Mouse (Mus musculus) embryonic facial prominence, embryonic 12.5 days (tissue): ENCODE results near the gene Zfp53. TPM values are rescaled to one million over a fixed set of nuclear protein-coding genes. Genes with fewer than 3 reads are reported as not detected.
"Not testable (repeated sequence)": the region's sequence is repeated elsewhere in the genome, so short reads cannot be mapped to it uniquely, and the experiment has no call there.

Experiments
- ATAC-seq: fragments of 200-750 bp; cut with Nextera tagmentation; 2 replicates; pipeline ENCODE4 v1.8.0; 2017; ENCODE audit not compliant: insufficient number of reproducible peaks, insufficient read depth, low FRiP score, low TSS enrichment
- H3K27ac ChIP-seq: fragments of 300-500 bp; sonication (generic); 2 replicates; pipeline ENCODE4 v1.5.1; 2016; ENCODE audit warnings: mild to moderate bottlenecking
- H3K27me3 ChIP-seq: fragments of 300-500 bp; sonication (generic); 2 replicates; pipeline ENCODE4 v1.6.1; 2016; ENCODE audit warnings: mild to moderate bottlenecking, moderate library complexity
- H3K36me3 ChIP-seq: fragments of 300-500 bp; sonication (generic); 2 replicates; pipeline ENCODE4 v1.6.1; 2016; ENCODE audit warnings: mild to moderate bottlenecking
- H3K4me1 ChIP-seq: fragments of 300-500 bp; sonication (generic); 2 replicates; pipeline ENCODE4 v1.6.1; 2016
- H3K4me2 ChIP-seq: fragments of 300-500 bp; sonication (generic); replicated peaks from 2 replicates; pipeline ENCODE4 v1.6.1; 2016; ENCODE audit warnings: mild to moderate bottlenecking, moderate library complexity
- H3K4me3 ChIP-seq: fragments of 300-500 bp; sonication (generic); 2 replicates; pipeline ENCODE4 v1.5.1; 2016; ENCODE audit warnings: mild to moderate bottlenecking
- H3K9ac ChIP-seq: fragments of 300-500 bp; sonication (generic); 2 replicates; pipeline ENCODE4 v1.6.1; 2016; ENCODE audit warnings: mild to moderate bottlenecking, moderate library complexity
- H3K9me3 ChIP-seq: fragments of 300-500 bp; sonication (generic); 2 replicates; pipeline ENCODE4 v1.6.1; 2016; ENCODE audit warnings: mild to moderate bottlenecking, moderate library complexity
- WGBS: fragments of 180-500 bp; shearing (Covaris S2); methylation state at CpG from one replicate; pipeline ENCODE4 v1.1.7; 2016; 5-methylcytosine and 5-hydroxymethylcytosine counted together
- polyA plus RNA-seq: library from polyadenylated mRNA; unstranded; fragments of >200 nt; fragmentation: Nextera tagmentation; extraction: Ambion mirVana; gene quantifications from 2 replicates; pipeline ENCODE4 v1.2.1, GENCODE M21; 2016

The Zfp53 gene
- polyA plus RNA-seq, 1 experiment from 2014 or later, result 11.5 TPM

DNA sequence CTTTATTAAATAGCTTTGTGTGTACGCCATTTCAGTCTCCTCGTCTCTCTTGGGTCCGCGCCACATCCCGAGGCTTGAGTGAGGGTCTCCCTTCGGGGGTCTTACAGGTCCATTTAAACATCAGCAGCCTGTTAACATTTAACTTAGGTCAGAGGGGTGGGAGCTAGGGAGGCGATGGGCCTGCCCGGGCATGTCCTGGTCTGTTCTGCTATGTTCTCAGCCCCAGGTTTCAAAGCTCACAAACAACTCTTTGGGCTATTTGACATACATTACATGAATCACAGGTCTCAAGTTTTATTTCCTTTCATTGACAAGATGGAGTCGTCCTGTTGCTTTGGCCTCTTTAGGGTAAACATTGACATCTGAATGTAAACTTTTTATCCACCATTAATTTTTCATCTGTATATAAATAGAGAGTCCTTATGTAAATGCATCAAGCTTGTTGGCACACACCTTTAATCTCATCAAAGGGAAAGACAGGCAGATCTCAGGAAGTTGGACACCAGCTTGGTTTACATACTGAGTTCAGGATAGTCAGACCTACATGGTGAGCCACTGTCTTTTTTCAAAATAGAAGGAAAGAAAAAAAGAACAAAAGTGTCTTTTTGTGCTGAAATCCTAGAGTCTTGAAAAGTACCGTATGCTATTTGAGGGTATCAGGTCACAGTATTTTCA lies 10.6 kb upstream of the Zfp53 start:
- not testable (repeated sequence) for H3K36me3 ChIP-seq, H3K4me3 ChIP-seq, H3K9me3 ChIP-seq, H3K27ac ChIP-seq, H3K9ac ChIP-seq, H3K27me3 ChIP-seq, ATAC-seq, H3K4me1 ChIP-seq, H3K4me2 ChIP-seq
- WGBS, result 77% methylated on average over 10 of the region's 10 CpGs

DNA sequence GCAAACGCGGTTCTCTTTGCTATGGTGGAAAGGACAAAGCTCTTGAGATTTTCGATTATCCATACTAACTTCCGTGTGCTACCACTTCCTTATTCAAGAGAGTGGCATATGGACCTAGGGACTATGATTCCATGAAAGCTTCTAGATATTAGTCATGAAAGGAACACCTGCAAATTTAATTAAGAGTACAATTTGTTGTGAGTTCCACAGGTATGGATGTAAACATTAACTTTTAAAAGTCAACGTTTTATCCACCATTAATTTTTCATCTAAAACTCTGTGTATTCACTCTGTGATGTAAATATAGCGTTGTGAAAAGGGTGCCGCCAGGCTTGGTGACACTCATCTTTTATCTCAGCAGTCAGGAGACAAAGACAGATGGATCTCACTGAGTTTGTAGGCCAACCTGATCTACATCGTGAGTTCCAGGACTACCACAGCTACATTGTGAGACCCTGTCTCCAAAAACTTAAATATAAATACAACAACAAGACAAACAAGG lies 753 bp downstream of the Zfp53 start:
- ATAC-seq, result no peak

DNA sequence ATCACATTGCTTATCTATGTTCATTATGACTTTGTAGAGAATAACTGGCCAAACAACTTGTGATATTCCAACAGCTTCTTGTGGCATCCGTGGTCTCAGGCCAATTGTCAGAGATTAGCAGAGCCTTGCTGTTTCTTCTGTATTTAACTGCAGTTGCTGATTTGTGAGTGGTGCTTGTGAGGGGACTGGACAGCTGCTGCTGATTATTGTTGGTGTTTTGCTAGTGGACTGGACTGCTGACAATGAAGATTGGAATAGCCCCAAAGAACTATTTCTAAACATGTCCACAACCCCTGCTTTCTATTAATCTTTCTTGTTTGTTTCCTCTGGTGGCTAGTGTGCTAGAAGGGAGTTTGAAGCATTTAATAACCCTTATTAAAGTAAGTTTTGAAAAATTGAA lies 12.6 kb downstream of the Zfp53 start:
- H3K27me3 ChIP-seq, result no peaks in the 10 kb centered on the region
- no peak overlapping the region for H3K4me2 ChIP-seq
- ATAC-seq, result no peak
- WGBS, result 76% methylated on average over 1 of the region's 1 CpGs
- H3K9ac ChIP-seq, result no peak overlapping the region
- H3K4me3 ChIP-seq, result no peak overlapping the region
- H3K36me3 ChIP-seq, result 0 out of 2 replicates have a peak, but pooled peaks cover 8% of the 10 kb centered on the region
- H3K9me3 ChIP-seq, result no peaks in the 10 kb centered on the region
- H3K27ac ChIP-seq, result no peak overlapping the region
- no peaks in the 10 kb centered on the region for H3K4me1 ChIP-seq

More for the DNA sequence above, 753 bp downstream of the Zfp53 start:
- Histone ChIP-seq H3K4me2 (peak overlapping the region; percentile 66), H3K27me3 (no peaks in the 10 kb centered on the region), H3K4me1 (no peaks in the 10 kb centered on the region), H3K4me3 (peak overlapping the region; percentile 83), H3K9me3 (no peaks in the 10 kb centered on the region), H3K27ac (no peak overlapping the region), H3K36me3 (no peaks in the 10 kb centered on the region), H3K9ac (peak overlapping the region; percentile 81)
- WGBS, result 17% methylated on average over 8 of the region's 8 CpGs

DNA sequence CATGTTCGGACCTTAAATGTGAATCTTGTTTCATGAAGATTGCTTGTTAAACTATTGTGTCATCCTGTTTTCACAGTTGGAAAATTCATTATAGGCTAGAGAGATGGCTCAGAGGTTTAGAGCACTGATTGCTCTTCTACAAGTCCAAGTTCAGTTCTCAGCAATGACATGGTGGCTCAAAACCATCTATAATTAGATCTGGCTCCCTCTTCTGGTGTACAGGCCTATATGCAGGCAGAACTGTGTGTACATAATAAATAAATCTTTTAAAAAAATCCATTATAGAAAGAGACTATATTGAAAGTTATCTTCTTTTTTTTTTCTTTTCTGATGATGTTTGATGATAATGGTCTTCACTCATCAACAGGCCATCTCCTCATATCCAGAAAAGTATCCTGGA lies 15.7 kb downstream of the Zfp53 start:
- peaks cover 17% of the 10 kb centered on the region for H3K36me3 ChIP-seq
- H3K9me3 ChIP-seq, result no peaks in the 10 kb centered on the region
- no peak overlapping the region for H3K4me3 ChIP-seq
- no peak for ATAC-seq
- H3K4me1 ChIP-seq, result no peaks in the 10 kb centered on the region
- no peak overlapping the region for H3K27ac ChIP-seq
- no peaks in the 10 kb centered on the region for H3K27me3 ChIP-seq
- 98% methylated on average over 1 of the region's 1 CpGs for WGBS
- H3K9ac ChIP-seq, result no peak overlapping the region
- H3K4me2 ChIP-seq, result no peak overlapping the region

DNA sequence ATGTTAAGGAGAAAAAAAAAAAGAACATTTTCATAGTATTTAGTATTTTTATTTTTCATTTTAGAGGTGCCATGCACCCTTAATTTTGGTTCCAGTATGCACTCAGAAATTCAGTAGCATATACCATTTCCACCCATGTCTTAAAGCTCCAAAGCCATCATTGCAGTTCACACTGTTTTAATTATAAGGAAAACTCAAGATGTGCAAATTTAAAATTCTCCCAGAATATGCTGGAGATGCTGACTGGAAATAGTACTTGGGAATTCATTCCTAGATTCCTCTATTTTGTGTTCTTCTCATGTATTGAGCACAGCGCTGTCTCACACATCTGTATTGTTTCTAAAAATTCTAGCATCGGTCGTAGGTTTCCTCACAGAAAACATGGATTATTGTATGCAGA lies 17.5 kb downstream of the Zfp53 start:
- H3K4me1 ChIP-seq, result no peaks in the 10 kb centered on the region
- no peak for ATAC-seq
- no peak overlapping the region for H3K4me2 ChIP-seq
- no peak overlapping the region for H3K4me3 ChIP-seq
- H3K36me3 ChIP-seq, result peaks cover 17% of the 10 kb centered on the region
- 96% methylated on average over 3 of the region's 3 CpGs for WGBS
- H3K9ac ChIP-seq, result no peak overlapping the region
- no peaks in the 10 kb centered on the region for H3K27me3 ChIP-seq
- H3K9me3 ChIP-seq, result no peaks in the 10 kb centered on the region
- H3K27ac ChIP-seq, result no peak overlapping the region

DNA sequence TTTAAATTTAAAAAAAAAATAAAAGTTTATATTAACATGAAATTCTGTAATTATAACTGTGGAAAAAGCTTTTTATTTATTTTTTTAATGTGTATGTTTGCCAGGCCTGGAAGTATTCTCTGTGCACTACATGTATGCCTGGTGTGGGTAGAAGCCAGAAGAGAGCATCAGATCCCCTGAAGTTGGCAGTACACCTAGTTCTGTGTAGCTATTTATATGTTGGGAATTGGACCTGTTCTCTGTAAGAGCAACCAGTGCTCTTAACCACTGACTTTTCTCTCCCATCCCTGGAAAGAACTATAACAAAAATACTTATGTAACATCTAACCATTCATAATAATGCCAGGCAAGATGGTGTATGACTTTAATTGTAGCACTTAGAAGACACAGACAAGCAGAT lies 21.0 kb downstream of the Zfp53 start:
- ATAC-seq, result no peak
- H3K27ac ChIP-seq, result no peak overlapping the region
- no peaks in the 10 kb centered on the region for H3K4me1 ChIP-seq
- H3K4me2 ChIP-seq, result no peak overlapping the region
- H3K27me3 ChIP-seq, result no peaks in the 10 kb centered on the region
- H3K9ac ChIP-seq, result no peak overlapping the region
- peaks cover 17% of the 10 kb centered on the region for H3K36me3 ChIP-seq
- H3K4me3 ChIP-seq, result no peak overlapping the region
- H3K9me3 ChIP-seq, result no peaks in the 10 kb centered on the region

DNA sequence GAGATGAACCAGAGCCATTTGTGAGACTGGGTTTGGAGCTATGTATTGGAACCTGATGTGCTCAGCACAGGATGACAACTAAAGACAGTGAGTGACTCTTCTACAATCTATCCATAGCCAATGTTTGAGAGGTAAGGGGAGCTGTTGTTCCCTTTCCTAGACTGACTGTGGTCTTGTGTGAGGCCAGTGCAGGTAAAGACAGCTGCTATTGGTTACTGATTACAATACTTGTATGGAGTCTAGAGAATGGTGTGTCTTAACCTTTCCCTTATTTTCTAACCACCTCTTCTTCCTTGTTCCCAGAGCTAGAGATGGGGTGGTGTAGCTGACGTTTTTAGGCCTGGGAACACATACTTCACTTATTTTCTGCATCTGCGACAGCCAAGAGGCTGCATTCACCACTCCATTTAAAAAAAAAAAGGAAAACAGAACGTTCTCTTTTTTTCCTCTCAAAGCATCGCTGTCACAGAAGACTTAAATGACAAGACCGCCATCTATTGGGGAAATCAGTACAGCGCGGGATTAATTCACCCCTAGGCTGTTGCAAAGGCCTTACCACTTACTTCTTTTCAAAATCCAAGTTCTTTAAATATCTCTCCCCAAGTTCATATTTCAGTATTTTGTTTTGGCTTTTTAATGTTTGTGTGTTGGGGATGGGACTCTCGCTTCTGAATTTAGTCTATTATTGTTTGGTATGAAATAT lies 26.8 kb downstream of the Zfp53 start:
- H3K36me3 ChIP-seq, result no peaks in the 10 kb centered on the region
- no peak overlapping the region for H3K27ac ChIP-seq
- no peak for ATAC-seq

DNA sequence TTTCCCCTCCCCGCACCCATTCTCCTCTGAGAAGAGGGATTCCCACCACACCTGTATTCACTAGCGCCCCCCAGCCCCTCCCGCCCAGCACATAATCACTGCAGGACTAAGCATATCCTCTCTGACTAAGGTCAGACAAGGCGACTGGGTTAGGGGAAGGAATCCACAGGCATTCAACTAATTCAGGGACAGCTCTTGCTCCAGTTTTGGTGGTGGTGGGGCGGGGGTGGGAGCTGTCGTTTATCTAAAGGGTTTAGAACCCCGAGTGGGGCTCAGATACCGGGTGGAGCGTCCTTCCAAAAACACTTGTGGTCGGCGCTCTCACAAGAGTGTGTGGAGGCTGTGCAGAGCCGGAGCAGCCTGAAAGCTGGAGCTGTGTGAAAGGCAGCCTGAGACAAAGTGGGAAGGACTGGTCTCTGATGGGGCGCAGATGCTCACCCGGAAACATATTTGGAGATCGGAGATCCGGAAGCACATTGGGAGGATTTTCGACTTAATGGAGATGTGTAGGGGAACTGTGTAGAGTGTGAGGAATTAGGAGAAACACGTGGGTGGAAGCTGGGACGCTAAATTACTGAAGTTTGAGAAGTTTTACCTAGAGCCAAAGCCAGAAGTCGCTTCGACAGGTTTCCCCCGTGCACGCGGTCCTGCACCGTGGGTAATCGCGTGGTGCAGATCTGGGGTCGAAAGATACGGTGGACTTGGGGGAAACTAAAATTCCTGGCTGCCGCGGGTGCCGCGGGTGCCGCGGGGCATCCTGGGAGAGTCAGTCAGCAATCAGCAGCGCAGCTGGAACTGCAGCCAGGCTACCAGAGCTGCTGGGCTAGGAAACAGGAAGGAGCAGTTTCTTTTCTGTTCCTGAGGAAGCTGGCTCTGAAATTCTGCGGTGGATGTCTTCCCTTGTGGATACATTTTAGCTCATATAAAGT lies 27.7 kb downstream of the Zfp53 start:
- peak overlapping the region; percentile 62 for H3K9ac ChIP-seq
- H3K4me3 ChIP-seq, result peak overlapping the region; percentile 46
- H3K27me3 ChIP-seq, result no peaks in the 10 kb centered on the region
- no peaks in the 10 kb centered on the region for H3K4me1 ChIP-seq
- ATAC-seq, result peak; percentile 88
- H3K9me3 ChIP-seq, result no peaks in the 10 kb centered on the region
- no peaks in the 10 kb centered on the region for H3K36me3 ChIP-seq
- H3K4me2 ChIP-seq, result peak overlapping the region; percentile 76
- peak overlapping the region; percentile 93 for H3K27ac ChIP-seq
- under 1% methylated on average over 37 of the region's 37 CpGs for WGBS

More for the DNA sequence above, 26.8 kb downstream of the Zfp53 start:
- Histone ChIP-seq H3K9ac (peak overlapping the region; percentile 62; the same call in 1 of the 2 replicates), H3K9me3 (no peaks in the 10 kb centered on the region), H3K27me3 (no peaks in the 10 kb centered on the region), H3K4me3 (peak overlapping the region; percentile 46), H3K4me1 (no peaks in the 10 kb centered on the region), H3K4me2 (peak overlapping the region; percentile 76)
- 2% methylated on average over 8 of the region's 8 CpGs for WGBS

DNA sequence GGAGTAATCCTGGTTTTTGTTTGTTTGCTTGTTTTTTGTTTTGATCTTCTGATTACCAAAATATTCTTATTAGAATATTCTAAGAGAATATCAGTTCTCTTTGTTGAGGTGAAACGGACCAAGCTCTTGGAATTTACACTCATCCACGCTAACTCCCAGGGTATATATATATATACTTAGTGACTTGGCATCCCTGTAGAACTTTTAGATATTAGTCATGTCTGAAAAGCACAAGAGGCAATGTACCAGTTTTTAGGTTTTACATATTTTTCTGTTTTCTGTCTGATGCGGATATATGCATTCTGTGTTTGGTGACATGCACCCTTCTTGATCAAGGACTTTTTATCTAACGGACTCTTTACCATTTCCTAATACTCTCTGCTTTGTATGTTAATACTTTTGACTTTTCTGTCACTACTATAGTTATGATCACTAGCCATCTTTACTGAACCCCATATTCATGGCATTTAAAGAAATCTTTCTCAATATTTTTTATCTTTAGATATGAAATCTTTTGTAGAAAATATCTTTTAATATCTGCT lies 28.4 kb downstream of the Zfp53 start:
- Histone ChIP-seq H3K4me2 (peak overlapping the region; percentile 76), H3K4me1 (no peaks in the 10 kb centered on the region), H3K4me3 (peak overlapping the region; percentile 46), H3K9me3 (no peaks in the 10 kb centered on the region), H3K36me3 (no peaks in the 10 kb centered on the region), H3K27me3 (no peaks in the 10 kb centered on the region), H3K9ac (peak overlapping the region; percentile 62; the same call in 1 of the 2 replicates), H3K27ac (peak overlapping the region; percentile 93)
- WGBS, result 36% methylated on average over 4 of the region's 4 CpGs
- ATAC-seq, result no peak

DNA sequence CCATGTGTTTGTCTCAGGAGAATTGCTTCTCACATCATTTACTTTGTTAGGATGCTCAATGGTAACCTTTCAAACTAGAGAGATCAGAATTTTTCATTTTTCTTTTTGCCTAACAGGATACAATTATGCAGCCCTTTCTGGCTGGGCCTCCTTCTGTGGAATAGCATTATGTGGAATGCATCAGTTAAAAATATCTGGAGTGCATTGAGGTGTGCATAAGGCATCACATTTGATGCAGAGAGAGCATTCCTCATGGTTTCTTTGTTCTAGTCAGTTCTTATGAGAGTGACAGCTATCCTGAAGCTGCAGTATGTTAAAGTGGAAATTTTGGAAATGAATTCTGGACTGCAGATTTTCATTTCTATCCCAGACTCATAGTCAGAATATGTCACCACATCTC lies 37.5 kb downstream of the Zfp53 start:
- H3K4me1 ChIP-seq, result no peaks in the 10 kb centered on the region
- H3K36me3 ChIP-seq, result no peaks in the 10 kb centered on the region
- H3K27ac ChIP-seq, result no peak overlapping the region
- no peaks in the 10 kb centered on the region for H3K27me3 ChIP-seq
- no peaks in the 10 kb centered on the region for H3K9me3 ChIP-seq
- H3K9ac ChIP-seq, result no peak overlapping the region
- no peak overlapping the region for H3K4me3 ChIP-seq
- H3K4me2 ChIP-seq, result no peak overlapping the region
- ATAC-seq, result no peak

DNA sequence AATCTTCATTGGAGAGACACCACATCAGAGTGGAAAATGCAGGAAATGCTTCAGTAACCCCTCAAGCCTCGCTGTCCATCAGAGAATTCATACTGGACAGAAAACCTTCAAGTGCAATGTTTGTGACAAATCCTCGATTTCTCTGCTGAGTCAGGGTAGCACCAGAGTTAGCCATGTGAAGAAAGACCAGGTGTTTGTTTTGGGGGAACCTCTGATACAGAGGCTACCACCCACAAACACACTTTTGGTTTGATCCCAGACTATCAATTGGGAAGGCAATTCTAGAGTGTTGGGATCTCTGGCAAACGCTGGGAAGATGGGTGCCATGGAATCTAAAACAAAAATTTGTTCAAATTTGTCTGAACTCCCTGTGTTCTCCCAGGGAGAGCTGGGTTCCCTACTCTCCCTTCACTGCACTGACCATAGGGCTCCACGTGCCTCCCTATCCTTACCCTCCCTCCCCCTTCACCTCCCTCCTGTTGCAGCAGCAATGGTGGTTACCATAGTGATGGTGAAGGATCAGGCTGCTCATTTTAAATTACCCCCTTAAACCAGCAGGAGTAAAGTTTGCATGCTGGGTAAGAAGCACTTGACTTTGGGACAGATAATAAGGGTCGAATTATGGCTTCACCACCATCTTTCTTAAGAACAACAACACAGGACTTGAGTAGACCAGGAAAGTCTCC lies 42.0 kb downstream of the Zfp53 start:
- 73% methylated on average over 5 of the region's 5 CpGs for WGBS
- H3K4me1 ChIP-seq, result peaks cover 11% of the 10 kb centered on the region; the same call in 1 of the 2 replicates
- no peaks in the 10 kb centered on the region for H3K36me3 ChIP-seq
- H3K4me3 ChIP-seq, result no peak overlapping the region
- H3K4me2 ChIP-seq, result no peak overlapping the region
- no peak overlapping the region for H3K9ac ChIP-seq
- no peaks in the 10 kb centered on the region for H3K27me3 ChIP-seq
- no peak overlapping the region for H3K27ac ChIP-seq
- no peaks in the 10 kb centered on the region for H3K9me3 ChIP-seq
- ATAC-seq, result no peak
